Mouse (Mus musculus): ENCODE measurements at regions not wholly inside any gene's neighbourhood (a gene's known extent, or its start where the extent isn't known, plus 50 kb on each side); places are given as distances from the start of the nearest gene placed in this dataset.

DNA sequence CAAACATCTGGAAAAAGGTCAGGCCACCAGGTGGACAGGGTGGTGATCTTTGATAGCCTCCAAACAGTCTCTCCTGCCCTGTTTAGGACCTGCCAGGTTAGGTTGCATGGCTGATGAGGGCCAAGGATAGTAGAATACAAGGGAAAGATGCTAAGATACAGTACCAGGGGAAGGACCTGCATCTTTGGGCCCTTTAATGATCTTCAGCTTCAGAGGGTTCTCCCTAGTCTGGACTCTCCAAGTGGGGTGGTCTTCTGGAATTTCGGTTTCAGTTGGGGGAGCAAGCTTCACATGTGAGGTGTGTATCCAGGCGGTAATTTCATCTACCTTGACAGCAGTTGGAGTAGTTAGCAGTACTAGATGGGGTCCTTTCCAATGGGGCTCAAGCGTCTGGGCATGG lies 316.6 kb upstream of the Meis1 start:
- no peaks in the 10 kb centered on the region for H3K4me1 ChIP-seq (ENCODE audit: insufficient read depth)
- WGBS = 86% methylated on average over 3 of the region's 3 CpGs

DNA sequence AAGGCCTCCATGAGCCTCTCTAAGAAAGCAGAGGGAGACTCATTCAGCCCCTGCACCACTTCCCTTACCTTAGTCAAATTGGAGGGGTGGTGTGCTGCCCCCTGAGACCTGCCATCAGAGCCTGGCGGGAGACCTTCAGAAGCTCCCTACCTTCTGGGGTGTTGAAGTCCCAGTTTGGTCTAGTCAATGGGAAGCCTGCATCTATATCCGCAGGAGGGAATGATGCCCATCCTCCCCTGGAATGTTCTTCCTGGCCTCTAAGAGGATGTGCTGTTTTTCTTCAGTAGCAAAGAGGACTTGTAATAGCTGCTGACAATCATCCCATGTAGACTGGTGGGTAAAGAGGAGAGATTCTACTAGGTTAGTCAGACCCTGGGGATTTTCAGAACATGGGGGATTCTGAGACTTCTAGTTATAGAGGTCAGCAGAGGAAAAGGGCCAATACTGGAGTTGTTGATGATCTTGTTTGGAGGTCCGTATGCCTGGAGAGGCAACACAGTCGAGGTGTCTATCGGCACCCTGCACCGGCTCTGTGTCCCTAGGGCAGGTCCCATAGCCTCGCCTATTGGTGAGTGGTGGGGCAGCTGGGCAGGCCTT lies 321.0 kb upstream of the Meis1 start:
- Histone ChIP-seq H3K36me3 (ENCODE audit: insufficient read depth) (no peaks in the 10 kb centered on the region), H3K27ac (ENCODE audit: low read depth) (no peak overlapping the region), H3K27me3 (ENCODE audit: insufficient read depth, low read length) (no peaks in the 10 kb centered on the region), H3K4me2 (no peak overlapping the region), H3K9me3 (ENCODE audit: low read depth, low read length) (no peaks in the 10 kb centered on the region), H3K9ac (no peak overlapping the region), H3K4me1 (ENCODE audit: insufficient read depth) (no peaks in the 10 kb centered on the region), H3K4me3 (ENCODE audit: low read depth, low read length) (no peak overlapping the region)
- ATAC-seq (ENCODE audit: insufficient read depth) = no peak
- DNase-seq = no peak
- 92% methylated on average over 7 of the region's 7 CpGs for WGBS
- no peak for TF ChIP-seq CTCF (IDR thresholded peaks at IDR 0.05; ENCODE audit: low read depth)

More for the DNA sequence above, 316.6 kb upstream of the Meis1 start:
- H3K4me2 ChIP-seq = no peak overlapping the region
- DNase-seq = no peak
- no peak for ATAC-seq (ENCODE audit: insufficient read depth)
- no peak overlapping the region for H3K4me3 ChIP-seq (ENCODE audit: low read depth, low read length)
- no peaks in the 10 kb centered on the region for H3K27me3 ChIP-seq (ENCODE audit: insufficient read depth, low read length)
- H3K27ac ChIP-seq (ENCODE audit: low read depth) = no peak overlapping the region
- H3K9ac ChIP-seq = no peak overlapping the region
- H3K9me3 ChIP-seq (ENCODE audit: low read depth, low read length) = no peaks in the 10 kb centered on the region
- no peaks in the 10 kb centered on the region for H3K36me3 ChIP-seq (ENCODE audit: insufficient read depth)
- no peak for TF ChIP-seq CTCF (IDR thresholded peaks at IDR 0.05; ENCODE audit: low read depth)

- Histone ChIP-seq H3K9ac (no peak overlapping the region), H3K4me2 (no peak overlapping the region), H3K9me3 (ENCODE audit: low read depth, low read length) (no peaks in the 10 kb centered on the region), H3K4me1 (ENCODE audit: insufficient read depth) (no peaks in the 10 kb centered on the region), H3K36me3 (ENCODE audit: insufficient read depth) (no peaks in the 10 kb centered on the region), H3K27me3 (ENCODE audit: insufficient read depth, low read length) (no peaks in the 10 kb centered on the region), H3K27ac (ENCODE audit: low read depth) (no peak overlapping the region), H3K4me3 (ENCODE audit: low read depth, low read length) (no peak overlapping the region)
- no peak for ATAC-seq (ENCODE audit: insufficient read depth)
- 85% methylated on average over 5 of the region's 5 CpGs for WGBS
- no peak for TF ChIP-seq CTCF (IDR thresholded peaks at IDR 0.05; ENCODE audit: low read depth)
- DNase-seq = no peak
Measured at GRCm38 (mm10) chr11:19340889-19341288, 322.1 kb upstream of the Meis1 start.

GRCm38 (mm10) chr11:19341379-19341778 lies 322.6 kb upstream of the Meis1 start:
- DNase-seq = no peak
- Histone ChIP-seq H3K9ac (no peak overlapping the region), H3K36me3 (ENCODE audit: insufficient read depth) (no peaks in the 10 kb centered on the region), H3K9me3 (ENCODE audit: low read depth, low read length) (no peaks in the 10 kb centered on the region), H3K4me2 (no peak overlapping the region), H3K4me1 (ENCODE audit: insufficient read depth) (no peaks in the 10 kb centered on the region), H3K27me3 (ENCODE audit: insufficient read depth, low read length) (no peaks in the 10 kb centered on the region), H3K27ac (ENCODE audit: low read depth) (no peak overlapping the region), H3K4me3 (ENCODE audit: low read depth, low read length) (no peak overlapping the region)
- no peak for TF ChIP-seq CTCF (IDR thresholded peaks at IDR 0.05; ENCODE audit: low read depth)
- WGBS = 66% methylated on average over 3 of the region's 3 CpGs
- ATAC-seq (ENCODE audit: insufficient read depth) = no peak

GRCm38 (mm10) chr11:19342803-19343202 lies 324.0 kb upstream of the Meis1 start:
- no peak for TF ChIP-seq CTCF (IDR thresholded peaks at IDR 0.05; ENCODE audit: low read depth)
- H3K9me3 ChIP-seq (ENCODE audit: low read depth, low read length) = no peaks in the 10 kb centered on the region
- H3K27ac ChIP-seq (ENCODE audit: low read depth) = no peak overlapping the region
- H3K4me1 ChIP-seq (ENCODE audit: insufficient read depth) = no peaks in the 10 kb centered on the region
- no peak overlapping the region for H3K4me2 ChIP-seq
- H3K9ac ChIP-seq = no peak overlapping the region
- DNase-seq = no peak
- no peak overlapping the region for H3K4me3 ChIP-seq (ENCODE audit: low read depth, low read length)
- no peaks in the 10 kb centered on the region for H3K27me3 ChIP-seq (ENCODE audit: insufficient read depth, low read length)
- WGBS = 81% methylated on average over 4 of the region's 4 CpGs
- no peak for ATAC-seq (ENCODE audit: insufficient read depth)
- no peaks in the 10 kb centered on the region for H3K36me3 ChIP-seq (ENCODE audit: insufficient read depth)

DNA sequence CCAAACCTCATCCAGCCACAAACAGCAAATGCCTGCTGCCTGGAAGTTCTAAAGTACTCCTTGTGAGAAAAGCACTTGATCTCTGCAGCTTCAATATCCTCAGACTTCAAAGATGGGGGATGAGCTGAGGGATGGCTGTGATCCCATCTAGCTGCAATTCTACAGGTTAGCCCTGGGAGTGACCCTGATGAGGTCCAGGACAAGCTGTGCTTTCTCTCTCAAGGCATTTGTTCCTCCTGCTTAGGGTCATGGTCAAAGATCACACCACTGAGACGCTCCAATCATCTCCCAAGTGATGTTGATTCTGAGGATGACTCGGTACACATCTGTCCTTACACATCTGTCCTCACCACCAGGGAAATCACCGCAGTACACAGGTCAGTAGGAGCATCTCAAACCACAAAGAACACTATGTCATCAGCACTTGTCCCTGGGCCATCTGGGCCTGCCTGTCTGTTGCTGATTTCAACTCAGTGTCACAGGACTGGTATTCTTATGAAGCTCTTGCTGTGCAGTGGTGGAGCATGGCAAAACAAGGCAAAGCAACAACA lies 327.6 kb upstream of the Meis1 start:
- 62% methylated on average over 3 of the region's 3 CpGs for WGBS
- no peaks in the 10 kb centered on the region for H3K4me1 ChIP-seq (ENCODE audit: insufficient read depth)
- H3K4me2 ChIP-seq = no peak overlapping the region
- H3K9me3 ChIP-seq (ENCODE audit: low read depth, low read length) = no peaks in the 10 kb centered on the region
- H3K27me3 ChIP-seq (ENCODE audit: insufficient read depth, low read length) = no peaks in the 10 kb centered on the region
- H3K27ac ChIP-seq (ENCODE audit: low read depth) = no peak overlapping the region
- no peak overlapping the region for H3K4me3 ChIP-seq (ENCODE audit: low read depth, low read length)
- no peaks in the 10 kb centered on the region for H3K36me3 ChIP-seq (ENCODE audit: insufficient read depth)
- DNase-seq (no peak), ATAC-seq (ENCODE audit: insufficient read depth) (no peak)
- H3K9ac ChIP-seq = no peak overlapping the region
- no peak for TF ChIP-seq CTCF (IDR thresholded peaks at IDR 0.05; ENCODE audit: low read depth)

DNA sequence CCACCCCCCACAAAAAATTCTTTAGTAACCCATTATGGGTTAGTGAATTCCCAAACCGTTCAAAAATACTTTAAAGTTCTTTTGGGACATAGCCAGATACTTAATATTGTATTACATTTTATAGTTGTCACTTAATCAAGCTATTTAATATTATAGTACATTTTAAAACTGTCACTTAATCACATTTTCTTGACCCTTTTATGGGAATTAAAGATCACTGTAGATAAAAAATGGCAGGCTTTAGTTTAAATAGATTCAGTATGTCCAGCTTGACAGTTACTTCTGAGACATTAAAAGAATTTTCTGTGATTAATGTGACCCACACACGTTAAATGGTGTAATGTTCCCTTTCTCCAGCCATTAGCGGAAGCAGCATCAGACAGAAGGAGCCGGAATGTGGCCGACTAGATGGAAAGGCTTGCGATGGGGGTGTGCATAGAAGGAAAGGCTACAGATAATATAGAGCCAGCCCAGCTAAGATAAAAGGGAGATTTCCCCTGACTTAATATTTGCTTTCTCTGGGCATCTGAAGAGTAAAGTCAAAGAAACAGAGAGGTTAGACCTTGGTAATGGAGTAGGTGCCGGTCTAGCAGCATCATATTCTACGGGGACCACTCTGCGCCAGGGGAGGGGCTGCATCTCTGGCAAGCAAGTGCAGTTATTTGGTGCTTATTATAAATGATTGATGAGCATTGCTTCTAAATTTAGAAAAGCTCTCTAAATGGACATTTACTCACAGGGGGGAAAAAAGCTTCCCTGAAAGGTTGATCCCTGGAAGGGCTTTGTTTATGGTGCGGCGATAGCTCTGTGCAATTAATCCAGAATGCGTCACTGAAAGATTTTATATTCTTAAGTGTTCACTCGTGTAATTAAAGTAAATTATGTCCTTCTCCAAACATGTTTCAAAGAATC lies 331.8 kb upstream of the Meis1 start:
- WGBS = 17% methylated on average over 13 of the region's 13 CpGs
- ATAC-seq (ENCODE audit: insufficient read depth) (peak; percentile 59), DNase-seq (peak; percentile 70)
- no peaks in the 10 kb centered on the region for H3K4me1 ChIP-seq (ENCODE audit: insufficient read depth)
- H3K27ac ChIP-seq (ENCODE audit: low read depth) = no peak overlapping the region
- H3K27me3 ChIP-seq (ENCODE audit: insufficient read depth, low read length) = no peaks in the 10 kb centered on the region
- no peak for TF ChIP-seq CTCF (IDR thresholded peaks at IDR 0.05; ENCODE audit: low read depth)
- H3K4me2 ChIP-seq = peak overlapping the region; percentile 42
- no peak overlapping the region for H3K9ac ChIP-seq
- H3K9me3 ChIP-seq (ENCODE audit: low read depth, low read length) = no peaks in the 10 kb centered on the region
- H3K36me3 ChIP-seq (ENCODE audit: insufficient read depth) = no peaks in the 10 kb centered on the region
- H3K4me3 ChIP-seq (ENCODE audit: low read depth, low read length) = no peak overlapping the region
